Mouse (Mus musculus): Measurements from ENCODE around the gene Card14. TPM values are rescaled to one million over a fixed set of nuclear protein-coding genes. Genes with fewer than 3 reads are reported as not detected.

Card14 gene
- total and polyA plus RNA-seq, 3 experiments: 0.11 to 0.33 TPM; not detected in 1

- intact Hi-C loops (cut with DNase I): no loop called here
- Histone ChIP-seq H3K4me3 (no peak overlapping the region), H3K27me3 (ENCODE audit: control insufficient read depth, insufficient read depth, low read length) (no peaks in the 10 kb centered on the region), H3K36me3 (ENCODE audit: control insufficient read depth, insufficient read depth, low read length) (no peaks in the 10 kb centered on the region), H3K4me1 (ENCODE audit: control insufficient read depth, insufficient read depth, low read length) (no peaks in the 10 kb centered on the region), H3K9ac (ENCODE audit: low read depth, low read length) (no peak overlapping the region), H3K27ac (no peak overlapping the region), H3K79me2 (replicated peaks; ENCODE audit: control insufficient read depth, insufficient read depth, low read length) (no peaks in the 10 kb centered on the region)
- WGBS: 59% methylated on average over 6 of the region's 6 CpGs
- no peak for DNase-seq
- TF ChIP-seq EP300 (IDR thresholded peaks at IDR 0.05; ENCODE audit: insufficient read depth, low read depth, low read length): no peak
- no peak for TF ChIP-seq CTCF (IDR thresholded peaks at IDR 0.05)
- TF ChIP-seq POLR2A (IDR thresholded peaks at IDR 0.05; ENCODE audit: insufficient read depth, low read depth, low read length): no peak
Observed at GRCm38 (mm10) chr11:119344865-119345264, 37.3 kb downstream of the Card14 start.

- Histone ChIP-seq H3K36me3 (ENCODE audit: control insufficient read depth, insufficient read depth, low read length) (no peaks in the 10 kb centered on the region), H3K4me3 (no peak overlapping the region), H3K27ac (no peak overlapping the region), H3K4me1 (ENCODE audit: control insufficient read depth, insufficient read depth, low read length) (no peaks in the 10 kb centered on the region), H3K27me3 (ENCODE audit: control insufficient read depth, insufficient read depth, low read length) (no peaks in the 10 kb centered on the region), H3K9ac (ENCODE audit: low read depth, low read length) (no peak overlapping the region), H3K79me2 (replicated peaks; ENCODE audit: control insufficient read depth, insufficient read depth, low read length) (no peaks in the 10 kb centered on the region)
- DNase-seq: no peak
- intact Hi-C loops (cut with DNase I): no loop called here
- TF ChIP-seq POLR2A (IDR thresholded peaks at IDR 0.05; ENCODE audit: insufficient read depth, low read depth, low read length): no peak
- no peak for TF ChIP-seq EP300 (IDR thresholded peaks at IDR 0.05; ENCODE audit: insufficient read depth, low read depth, low read length)
- no peak for TF ChIP-seq CTCF (IDR thresholded peaks at IDR 0.05)
- WGBS: 92% methylated on average over 4 of the region's 4 CpGs
Observed at GRCm38 (mm10) chr11:119347125-119347524, 39.6 kb downstream of the Card14 start.

- H3K4me3 ChIP-seq: no peak overlapping the region
- no peak overlapping the region for H3K9ac ChIP-seq (ENCODE audit: low read depth, low read length)
- intact Hi-C loops (cut with DNase I): no loop called here
- no peaks in the 10 kb centered on the region for H3K79me2 ChIP-seq (replicated peaks; ENCODE audit: control insufficient read depth, insufficient read depth, low read length)
- H3K36me3 ChIP-seq (ENCODE audit: control insufficient read depth, insufficient read depth, low read length): no peaks in the 10 kb centered on the region
- WGBS: 73% methylated on average over 7 of the region's 7 CpGs
- no peak for DNase-seq
- H3K4me1 ChIP-seq (ENCODE audit: control insufficient read depth, insufficient read depth, low read length): peaks cover 3% of the 10 kb centered on the region
- no peak overlapping the region for H3K27ac ChIP-seq
- H3K27me3 ChIP-seq (ENCODE audit: control insufficient read depth, insufficient read depth, low read length): no peaks in the 10 kb centered on the region
- TF ChIP-seq CTCF (IDR thresholded peaks at IDR 0.05) (no peak), POLR2A (IDR thresholded peaks at IDR 0.05; ENCODE audit: insufficient read depth, low read depth, low read length) (no peak), EP300 (IDR thresholded peaks at IDR 0.05; ENCODE audit: insufficient read depth, low read depth, low read length) (no peak)
Observed at GRCm38 (mm10) chr11:119352113-119352512, 44.5 kb downstream of the Card14 start.

- Histone ChIP-seq H3K27me3 (ENCODE audit: control insufficient read depth, insufficient read depth, low read length) (no peaks in the 10 kb centered on the region), H3K27ac (no peak overlapping the region), H3K79me2 (replicated peaks; ENCODE audit: control insufficient read depth, insufficient read depth, low read length) (no peaks in the 10 kb centered on the region), H3K4me1 (ENCODE audit: control insufficient read depth, insufficient read depth, low read length) (peaks cover 3% of the 10 kb centered on the region), H3K9ac (ENCODE audit: low read depth, low read length) (no peak overlapping the region), H3K4me3 (no peak overlapping the region), H3K36me3 (ENCODE audit: control insufficient read depth, insufficient read depth, low read length) (no peaks in the 10 kb centered on the region)
- no peak for TF ChIP-seq EP300 (IDR thresholded peaks at IDR 0.05; ENCODE audit: insufficient read depth, low read depth, low read length)
- TF ChIP-seq POLR2A (IDR thresholded peaks at IDR 0.05; ENCODE audit: insufficient read depth, low read depth, low read length): no peak
- no peak for TF ChIP-seq CTCF (IDR thresholded peaks at IDR 0.05)
- WGBS: 76% methylated on average over 4 of the region's 4 CpGs
- DNase-seq: peak in 1 of 2 experiments; percentile 12
- intact Hi-C loops (cut with DNase I): loop anchor here (2.0 kb wide), 1 partner anchor 39 kb away; the partner anchor contains the start of gene Rnf213
Observed at GRCm38 (mm10) chr11:119353946-119354345, 46.4 kb downstream of the Card14 start.

GRCm38 (mm10) chr11:119354798-119355442 is 47.4 kb downstream of the Card14 start:
- no peaks in the 10 kb centered on the region for H3K27me3 ChIP-seq (ENCODE audit: control insufficient read depth, insufficient read depth, low read length)
- H3K4me1 ChIP-seq (ENCODE audit: control insufficient read depth, insufficient read depth, low read length): peaks cover 3% of the 10 kb centered on the region
- intact Hi-C loops (cut with DNase I): loop anchor here (2.0 kb wide), 1 partner anchor 38 kb away; the partner anchor contains the start of gene Rnf213
- peak; percentile 66 to 77 for DNase-seq
- WGBS: 2% methylated on average over 23 of the region's 23 CpGs
- H3K9ac ChIP-seq (ENCODE audit: low read depth, low read length): peak overlapping the region; percentile 80
- TF ChIP-seq EP300 (IDR thresholded peaks at IDR 0.05; ENCODE audit: insufficient read depth, low read depth, low read length): no peak
- 0 out of 2 replicates have a peak, but pooled peaks have one; percentile 7 for TF ChIP-seq CTCF (IDR thresholded peaks at IDR 0.05)
- no peak for TF ChIP-seq POLR2A (IDR thresholded peaks at IDR 0.05; ENCODE audit: insufficient read depth, low read depth, low read length)
- peak overlapping the region; percentile 90 for H3K27ac ChIP-seq
- no peaks in the 10 kb centered on the region for H3K36me3 ChIP-seq (ENCODE audit: control insufficient read depth, insufficient read depth, low read length)
- no peaks in the 10 kb centered on the region for H3K79me2 ChIP-seq (replicated peaks; ENCODE audit: control insufficient read depth, insufficient read depth, low read length)
- H3K4me3 ChIP-seq: peak overlapping the region; percentile 82

Data from heart, adult 2 months (tissue).